Mouse (Mus musculus) thymus, postnatal 36 days (tissue): ENCODE results near the gene Mast4.

Source experiments
- DNase-seq, 2 experiments: peaks; one replicate each; pipeline ENCODE4 v3.0.0; 2022; ENCODE audit warnings: mixed read lengths in 2 of 2

Mast4 gene

GRCm38 (mm10) chr13:103315113-103315708 is 19.1 kb downstream of the Mast4 start:
- no peak for DNase-seq

- no peak for DNase-seq
These were observed 26.0 kb downstream of the Mast4 start for GRCm38 (mm10) chr13:103308296-103308695.

- DNase-seq, result no peak
These were observed 30.5 kb downstream of the Mast4 start for GRCm38 (mm10) chr13:103303826-103304225.

GRCm38 (mm10) chr13:103302508-103302907 is 31.8 kb downstream of the Mast4 start:
- no peak for DNase-seq

- DNase-seq, result no peak
These were observed 32.2 kb downstream of the Mast4 start for GRCm38 (mm10) chr13:103302077-103302476.

- DNase-seq, result no peak
These were observed 39.9 kb downstream of the Mast4 start for GRCm38 (mm10) chr13:103294424-103294823.

GRCm38 (mm10) chr13:103293121-103293520 is 41.2 kb downstream of the Mast4 start:
- DNase-seq, result no peak

GRCm38 (mm10) chr13:103291098-103291497 is 43.2 kb downstream of the Mast4 start:
- DNase-seq, result no peak

GRCm38 (mm10) chr13:103285821-103286220 is 48.5 kb downstream of the Mast4 start:
- DNase-seq, result no peak

GRCm38 (mm10) chr13:103285036-103285435 is 49.3 kb downstream of the Mast4 start:
- DNase-seq, result no peak

- DNase-seq, result no peak
These were observed 63.4 kb downstream of the Mast4 start for GRCm38 (mm10) chr13:103270856-103271391.

GRCm38 (mm10) chr13:103262707-103263106 is 71.6 kb downstream of the Mast4 start:
- DNase-seq, result no peak

GRCm38 (mm10) chr13:103262061-103262460 is 72.2 kb downstream of the Mast4 start:
- DNase-seq, result no peak

GRCm38 (mm10) chr13:103260414-103260813 is 73.9 kb downstream of the Mast4 start:
- no peak for DNase-seq

- DNase-seq, result no peak
These were observed 76.2 kb downstream of the Mast4 start for GRCm38 (mm10) chr13:103258106-103258505.

- DNase-seq, result no peak
These were observed 79.4 kb downstream of the Mast4 start for GRCm38 (mm10) chr13:103254861-103255260.

GRCm38 (mm10) chr13:103253077-103253476 is 81.2 kb downstream of the Mast4 start:
- no peak for DNase-seq

GRCm38 (mm10) chr13:103248102-103249054 is 85.9 kb downstream of the Mast4 start:
- DNase-seq, result no peak

GRCm38 (mm10) chr13:103246973-103247718 is 87.2 kb downstream of the Mast4 start:
- DNase-seq, result no peak

GRCm38 (mm10) chr13:103245431-103245830 is 88.9 kb downstream of the Mast4 start:
- no peak for DNase-seq

GRCm38 (mm10) chr13:103244053-103244452 is 90.2 kb downstream of the Mast4 start:
- DNase-seq, result no peak

- no peak for DNase-seq
These were observed 93.2 kb downstream of the Mast4 start for GRCm38 (mm10) chr13:103241092-103241491.

GRCm38 (mm10) chr13:103239654-103240053 is 94.6 kb downstream of the Mast4 start:
- DNase-seq, result no peak
